9 mouse cellular contexts compared by ENCODE assay signal in the genomic region with DNA sequence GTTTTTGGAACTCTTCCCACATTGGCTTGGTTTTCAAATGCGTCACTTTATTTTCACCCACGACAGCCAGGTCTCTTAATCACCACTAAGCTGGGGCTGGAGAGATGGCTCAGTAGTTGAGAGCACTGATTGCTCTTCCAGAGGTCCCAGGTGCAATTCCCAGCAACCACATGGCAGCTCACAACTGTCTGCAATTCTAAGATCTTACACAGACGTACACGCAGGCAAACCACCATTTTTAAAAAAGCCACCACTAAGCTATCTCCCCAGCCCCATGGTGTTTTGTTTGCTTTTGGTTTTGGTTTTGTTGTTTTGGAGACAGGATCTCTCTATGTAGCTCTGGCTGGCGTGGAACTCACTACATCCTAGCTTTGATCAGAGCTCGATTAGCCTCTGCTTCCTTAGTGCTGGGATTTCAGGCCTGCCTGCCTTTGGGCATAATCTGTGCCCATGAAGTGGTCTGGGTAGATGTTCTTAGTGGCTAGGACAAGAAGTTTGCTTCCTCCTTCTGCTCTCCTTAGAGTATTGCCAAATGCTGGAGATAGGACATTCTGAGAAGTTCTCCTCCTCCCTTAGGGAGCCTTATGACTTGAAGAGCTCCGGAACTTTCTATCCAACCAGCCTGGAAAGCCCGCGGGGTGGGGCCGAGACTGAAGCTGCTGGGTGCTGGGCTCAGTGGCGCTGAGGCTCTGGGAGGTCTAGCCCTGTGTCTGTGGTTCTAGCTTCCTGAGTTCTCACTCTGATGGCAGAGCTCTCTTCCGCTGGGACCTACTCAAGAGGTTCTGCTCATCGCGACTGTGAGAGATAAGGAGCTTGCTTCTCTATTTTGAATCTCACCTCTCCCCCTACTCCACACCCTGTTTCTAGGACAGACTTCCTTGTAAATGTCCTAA. TPM values are rescaled to one million over a fixed set of nuclear protein-coding genes. Genes with fewer than 3 reads are reported as not detected.
A peak's percentile ranks its signal among the peaks of the same experiment; 100 is the strongest.
DNase-seq lines count a peak whose midpoint lies in the region; ATAC-seq and TF ChIP-seq lines count a peak whose summit lies in the region.
"Had no signal": no experiment of that assay in that cellular context is flagged by ENCODE, and none has a peak within 500 bp of the region (broad histone marks: within the 10 kb centered on the region; RNA-seq: fewer than 3 reads in every experiment).

No protein-coding gene starts in this region.

- H3K4me1 ChIP-seq in bone marrow, adult 2 months (ENCODE audit: control insufficient read depth, insufficient read depth, low read length) = peaks cover 5% of the 10 kb centered on the region
- H3K4me1 ChIP-seq in liver, embryonic 14.5 days (replicated peaks; ENCODE audit: control insufficient read depth in 2 of 2, insufficient read depth in 2 of 2, low read length in 1 of 2) = peaks cover 0 to 13% of the 10 kb centered on the region in 2 experiments; a peak in 2 of 4 replicates
- H3K4me1 ChIP-seq in spleen, adult 2 months (ENCODE audit: control insufficient read depth, insufficient read depth, insufficient read length) = peaks cover 8% of the 10 kb centered on the region; the same call in 1 of the 2 replicates
- peaks cover 7% of the 10 kb centered on the region; the same call in 1 of the 2 replicates for H3K4me1 ChIP-seq in hindbrain, embryonic 10.5 days (replicated peaks)
- H3K4me1 ChIP-seq: midbrain, embryonic 12.5 days had no signal

- peak overlapping the region; percentile 31 for H3K4me3 ChIP-seq in bone marrow, adult 2 months (replicated peaks; ENCODE audit: control insufficient read depth, low read depth, low read length)
- H3K4me3 ChIP-seq in liver, embryonic 14.5 days (ENCODE audit: insufficient read depth in 1 of 2, low read depth in 2 of 2, low read length in 2 of 2) = no peak overlapping the region
- peak overlapping the region; percentile 5; the same call in 1 of the 2 replicates for H3K4me3 ChIP-seq in spleen, adult 2 months (ENCODE audit: extremely low read depth, insufficient read depth, insufficient read length)
- no peak overlapping the region for H3K4me3 ChIP-seq in hindbrain, embryonic 10.5 days
- H3K4me3 ChIP-seq: midbrain, embryonic 12.5 days had no signal

- TF ChIP-seq EP300 in liver, embryonic 14.5 days (IDR thresholded peaks at IDR 0.05; ENCODE audit: low read depth) = no peak

- TF ChIP-seq POLR2A in bone marrow, adult 2 months (IDR thresholded peaks at IDR 0.05; ENCODE audit: borderline replicate concordance, control insufficient read depth, low read depth, low read length) = no peak
- TF ChIP-seq POLR2A in spleen, adult 2 months (IDR thresholded peaks at IDR 0.05; ENCODE audit: low read depth, low read length) = peak; percentile 63

- H3K27ac ChIP-seq in bone marrow, adult 2 months (ENCODE audit: control insufficient read depth, insufficient read depth, low read depth, low read length, poor library complexity) = peak overlapping the region; percentile 84
- H3K27ac ChIP-seq in liver, embryonic 14.5 days = no peak overlapping the region
- peak overlapping the region; percentile 81 for H3K27ac ChIP-seq in spleen, adult 2 months (ENCODE audit: insufficient read depth, low read length)
- no peak overlapping the region for H3K27ac ChIP-seq in hindbrain, embryonic 10.5 days
- H3K27ac ChIP-seq: midbrain, embryonic 12.5 days had no signal

- 7% methylated on average over 14 of the region's 14 CpGs for WGBS in bone marrow, adult 2 months
- 24% methylated on average over 14 of the region's 14 CpGs for WGBS in liver, embryonic 14.5 days (ENCODE audit: insufficient replicate concordance)
- WGBS in spleen, adult 2 months = 11% methylated on average over 14 of the region's 14 CpGs
- WGBS in hindbrain, embryonic 10.5 days = 85% methylated on average over 14 of the region's 14 CpGs

- TF ChIP-seq CTCF in bone marrow, adult 2 months (IDR thresholded peaks at IDR 0.05; ENCODE audit: control insufficient read depth, insufficient read depth, low read length) = no peak
- no peak for TF ChIP-seq CTCF in liver, embryonic 14.5 days (IDR thresholded peaks at IDR 0.05; ENCODE audit: low read depth)
- TF ChIP-seq CTCF in spleen, adult 2 months (IDR thresholded peaks at IDR 0.05; ENCODE audit: extremely low read depth, insufficient read depth, insufficient read length, insufficient replicate concordance) = no peak

- H3K9ac ChIP-seq in liver, embryonic 14.5 days (replicated peaks) = no peak overlapping the region; the same call in 1 of the 2 replicates
- H3K9ac ChIP-seq: midbrain, embryonic 12.5 days had no signal

- H3K4me2 ChIP-seq in liver, embryonic 14.5 days (ENCODE audit: low read depth) = peak overlapping the region; percentile 24
- H3K4me2 ChIP-seq: midbrain, embryonic 12.5 days had no signal

- peak; percentile 90 for ATAC-seq in CD4-positive, CD25-positive, alpha-beta regulatory T cell, adult 4 months
- ATAC-seq in liver, embryonic 14.5 days (ENCODE audit: insufficient read depth) = peak; percentile 54

- H3K27me3 ChIP-seq in liver, embryonic 14.5 days (ENCODE audit: control insufficient read depth, insufficient read depth, low read length) = no peaks in the 10 kb centered on the region
- H3K27me3 ChIP-seq in spleen, adult 2 months (ENCODE audit: control insufficient read depth, insufficient read depth, low read length) = no peaks in the 10 kb centered on the region
- H3K27me3 ChIP-seq in hindbrain, embryonic 10.5 days (ENCODE audit: insufficient read depth, poor library complexity, severe bottlenecking) = no peaks in the 10 kb centered on the region
- H3K27me3 ChIP-seq: midbrain, embryonic 12.5 days had no signal

- no peak for DNase-seq in liver, embryonic 14.5 days (ENCODE audit: low read depth in 3 of 3, low spot score in 3 of 3)
- peak; percentile 52 to 69 for DNase-seq in spleen, adult 2 months (ENCODE audit: low read depth in 1 of 2, low spot score in 2 of 2)
- no peak for DNase-seq in cerebellum, adult 9-11 months
- DNase-seq in ovary, postnatal 10 days (ENCODE audit: low spot score) = no peak
- no peak for DNase-seq in hindbrain, embryonic 10.5 days (ENCODE audit: low spot score)
- DNase-seq: kidney, adult 8-10 months had no signal

- H3K9me3 ChIP-seq in liver, embryonic 14.5 days (ENCODE audit: control insufficient read depth, low read length) = no peaks in the 10 kb centered on the region
- H3K9me3 ChIP-seq in hindbrain, embryonic 10.5 days = no peaks in the 10 kb centered on the region
- H3K9me3 ChIP-seq: midbrain, embryonic 12.5 days had no signal

- no peaks in the 10 kb centered on the region for H3K36me3 ChIP-seq in liver, embryonic 14.5 days (replicated peaks; ENCODE audit: control insufficient read depth, insufficient read depth, low read depth)
- H3K36me3 ChIP-seq in spleen, adult 2 months (ENCODE audit: control insufficient read depth, insufficient read depth, low read length) = no peaks in the 10 kb centered on the region
- H3K36me3 ChIP-seq in hindbrain, embryonic 10.5 days = no peaks in the 10 kb centered on the region
- H3K36me3 ChIP-seq: midbrain, embryonic 12.5 days had no signal

RNA-seq across cellular contexts. Expression of a gene that starts 6.0 kb away (rescaled TPM):
- 10 to 100 TPM; 70.0 to 87.9 TPM for polyA plus RNA-seq in CD4-positive, CD25-positive, alpha-beta regulatory T cell, adult 4 months (2017; shearing (Covaris generic))
- 11.9 and 20.8 TPM in 2 replicates for polyA plus RNA-seq in bone marrow, adult 2 months (2011; ENCODE audit: insufficient read depth, insufficient read length, low replicate concordance, missing spikeins)
- 2.6 and 2.9 TPM in 2 replicates for polyA plus RNA-seq in liver, embryonic 14.5 days (2012; rRNA removed)
- 10.1 and 12.7 TPM in 2 replicates for polyA plus RNA-seq in liver, embryonic 14.5 days (2014; fragmentation: Nextera tagmentation; extraction: Ambion mirVana)
- 10.9 and 17.7 TPM in 2 replicates for polyA plus RNA-seq in spleen, adult 2 months (2012; rRNA removed)
- polyA plus RNA-seq in hindbrain, embryonic 10.5 days (2016; fragmentation: Nextera tagmentation; extraction: Ambion mirVana) = 68.3 and 73.4 TPM in 2 replicates

RNA-seq across cellular contexts. Expression of a gene that starts 10.2 kb away (rescaled TPM):
- 100 to 1,000 TPM; 592 to 714 TPM for polyA plus RNA-seq in CD4-positive, CD25-positive, alpha-beta regulatory T cell, adult 4 months (2017; shearing (Covaris generic))
- 221 and 329 TPM in 2 replicates for polyA plus RNA-seq in bone marrow, adult 2 months (2011; ENCODE audit: insufficient read depth, insufficient read length, low replicate concordance, missing spikeins)
- polyA plus RNA-seq in liver, embryonic 14.5 days (2012; rRNA removed) = 46.5 and 69.5 TPM in 2 replicates
- 207 and 223 TPM in 2 replicates for polyA plus RNA-seq in liver, embryonic 14.5 days (2014; fragmentation: Nextera tagmentation; extraction: Ambion mirVana)
- polyA plus RNA-seq in spleen, adult 2 months (2012; rRNA removed) = 57.7 and 71.7 TPM in 2 replicates
- polyA plus RNA-seq in hindbrain, embryonic 10.5 days (2016; fragmentation: Nextera tagmentation; extraction: Ambion mirVana) = 485 and 564 TPM in 2 replicates

RNA-seq across cellular contexts. Expression of a gene that starts 46.3 kb away (rescaled TPM):
- 10 to 100 TPM; 40.2 to 47.6 TPM for polyA plus RNA-seq in CD4-positive, CD25-positive, alpha-beta regulatory T cell, adult 4 months (2017; shearing (Covaris generic))
- polyA plus RNA-seq in bone marrow, adult 2 months (2011; ENCODE audit: insufficient read depth, insufficient read length, low replicate concordance, missing spikeins) = 13.1 and 24.7 TPM in 2 replicates
- 37.3 and 40.9 TPM in 2 replicates for polyA plus RNA-seq in liver, embryonic 14.5 days (2012; rRNA removed)
- polyA plus RNA-seq in liver, embryonic 14.5 days (2014; fragmentation: Nextera tagmentation; extraction: Ambion mirVana) = 55.3 and 62.5 TPM in 2 replicates
- 27.1 and 48.7 TPM in 2 replicates for polyA plus RNA-seq in spleen, adult 2 months (2012; rRNA removed)
- 41.6 and 43.5 TPM in 2 replicates for polyA plus RNA-seq in hindbrain, embryonic 10.5 days (2016; fragmentation: Nextera tagmentation; extraction: Ambion mirVana)

RNA-seq across cellular contexts. Expression of a gene that starts 46.4 kb away (rescaled TPM):
- 100 to 1,000 TPM; 109 to 134 TPM for polyA plus RNA-seq in CD4-positive, CD25-positive, alpha-beta regulatory T cell, adult 4 months (2017; shearing (Covaris generic))
- 109 and 111 TPM in 2 replicates for polyA plus RNA-seq in bone marrow, adult 2 months (2011; ENCODE audit: insufficient read depth, insufficient read length, low replicate concordance, missing spikeins)
- 123 and 181 TPM in 2 replicates for polyA plus RNA-seq in liver, embryonic 14.5 days (2012; rRNA removed)
- polyA plus RNA-seq in liver, embryonic 14.5 days (2014; fragmentation: Nextera tagmentation; extraction: Ambion mirVana) = 248 and 249 TPM in 2 replicates
- 129 and 151 TPM in 2 replicates for polyA plus RNA-seq in spleen, adult 2 months (2012; rRNA removed)
- 438 and 481 TPM in 2 replicates for polyA plus RNA-seq in hindbrain, embryonic 10.5 days (2016; fragmentation: Nextera tagmentation; extraction: Ambion mirVana)

Comparison
In these comparisons a context has a peak if more than half of its experiments do, and no peak if none do; other contexts are left out.
1. H3K27ac ChIP-seq: peak in bone marrow, adult 2 months (single experiment) and spleen, adult 2 months (single experiment); none in liver, embryonic 14.5 days (single experiment) and hindbrain, embryonic 10.5 days (single experiment).
2. H3K4me3 ChIP-seq: peak in bone marrow, adult 2 months (single experiment) and spleen, adult 2 months (single experiment); none in liver, embryonic 14.5 days (0 of 2) and hindbrain, embryonic 10.5 days (single experiment).
3. DNase-seq: peak in spleen, adult 2 months (2 of 2); none in liver, embryonic 14.5 days (0 of 3), cerebellum, adult 9-11 months (single experiment), ovary, postnatal 10 days (single experiment) and hindbrain, embryonic 10.5 days (single experiment).